ENCODE assay signal across 15 mouse cellular contexts in the genomic region with DNA sequence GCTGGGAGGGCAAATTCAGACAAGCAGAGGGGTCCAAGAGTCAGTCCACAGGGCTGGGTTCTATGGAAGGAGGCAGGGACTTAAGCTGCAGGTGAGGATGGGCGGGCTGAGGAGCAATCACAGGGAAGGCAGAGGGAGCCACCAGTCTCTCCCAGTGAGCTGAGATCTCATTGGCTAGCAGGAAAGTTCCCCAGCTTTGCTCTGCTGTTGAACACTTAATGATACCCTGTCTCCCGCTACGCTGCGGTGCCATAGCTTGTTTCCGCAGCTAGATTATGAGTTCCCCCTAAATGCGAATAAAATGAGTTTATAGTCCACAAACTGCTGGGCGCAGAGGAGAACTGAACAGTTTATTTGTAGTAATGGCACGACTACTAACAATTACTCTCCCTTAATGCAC.
"Had no signal": no experiment of that assay in that cellular context is flagged by ENCODE, and none has a peak within 500 bp of the region (broad histone marks: within the 10 kb centered on the region; RNA-seq: fewer than 3 reads in every experiment).

No protein-coding gene starts in this region.

- H3K27me3 ChIP-seq: liver, embryonic 13.5 days; midbrain, embryonic 15.5 days had no signal

- H3K4me3 ChIP-seq: liver, embryonic 13.5 days; midbrain, embryonic 15.5 days; myocyte had no signal

- ATAC-seq: midbrain, embryonic 15.5 days had no signal

- H3K4me2 ChIP-seq: liver, embryonic 13.5 days; midbrain, embryonic 11.5 days; midbrain, embryonic 15.5 days had no signal

- H3K9me3 ChIP-seq: liver, embryonic 13.5 days; midbrain, embryonic 15.5 days had no signal

- H3K27ac ChIP-seq: liver, embryonic 13.5 days; midbrain, embryonic 15.5 days had no signal

- H3K4me1 ChIP-seq: midbrain, embryonic 15.5 days had no signal

- H3K36me3 ChIP-seq: liver, embryonic 13.5 days; midbrain, embryonic 15.5 days had no signal

- H3K9ac ChIP-seq: liver, embryonic 13.5 days; midbrain, embryonic 15.5 days had no signal

- DNase-seq: kidney, adult 11 months; kidney, adult 9 months; kidney, postnatal 14 days; kidney, postnatal 4 days; layer of hippocampus, adult 9-11 months; liver, embryonic 13.5 days; lung, adult 2 months; lung, postnatal 14 days; lung, postnatal 4 days; right cerebral cortex, adult 18-20 months; thymus, adult 18-20 months; thymus, postnatal 4 days had no signal
